Mouse (Mus musculus) neutrophil, adult 65 days (primary cell): Measurements from ENCODE around the gene Gpr119. TPM values are rescaled to one million over a fixed set of nuclear protein-coding genes. Genes with fewer than 3 reads are reported as not detected.

Experiments
- total RNA-seq: library from RNA; stranded (reverse); gene quantifications from 2 replicates; pipeline ENCODE4 v1.2.4, GENCODE M21; 2023

Gpr119 gene
- not detected in 2 replicates for total RNA-seq

DNA sequence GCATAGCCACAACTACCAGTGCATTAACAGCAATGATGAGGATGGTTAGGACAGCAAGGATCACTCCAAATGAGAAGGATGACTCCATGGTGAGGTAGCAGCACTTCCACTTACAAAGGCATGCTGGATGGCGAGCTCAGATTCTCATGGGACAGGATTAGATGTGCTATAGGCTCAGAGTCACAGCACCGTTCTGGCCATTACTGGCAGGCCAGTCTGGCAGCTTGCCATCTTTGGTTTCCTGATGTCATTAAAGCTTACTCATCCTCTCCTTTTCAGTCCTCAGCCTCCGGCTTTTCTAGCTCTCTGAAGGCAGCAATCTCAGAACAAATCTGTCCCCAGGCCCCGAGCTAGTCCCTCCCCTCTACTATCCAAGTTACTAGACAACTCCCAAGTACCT, at the start of gene Gpr119:
Gene Gpr119 (minus strand): TSS at position 308 of the 400 bp plus-strand sequence.

GRCm38 (mm10) chrX:48694864-48695371, 20.6 kb upstream of the Gpr119 start, which contains the start of gene Rbmx2:
Rbmx2 (plus strand) TSS chrX:48695004.

DNA sequence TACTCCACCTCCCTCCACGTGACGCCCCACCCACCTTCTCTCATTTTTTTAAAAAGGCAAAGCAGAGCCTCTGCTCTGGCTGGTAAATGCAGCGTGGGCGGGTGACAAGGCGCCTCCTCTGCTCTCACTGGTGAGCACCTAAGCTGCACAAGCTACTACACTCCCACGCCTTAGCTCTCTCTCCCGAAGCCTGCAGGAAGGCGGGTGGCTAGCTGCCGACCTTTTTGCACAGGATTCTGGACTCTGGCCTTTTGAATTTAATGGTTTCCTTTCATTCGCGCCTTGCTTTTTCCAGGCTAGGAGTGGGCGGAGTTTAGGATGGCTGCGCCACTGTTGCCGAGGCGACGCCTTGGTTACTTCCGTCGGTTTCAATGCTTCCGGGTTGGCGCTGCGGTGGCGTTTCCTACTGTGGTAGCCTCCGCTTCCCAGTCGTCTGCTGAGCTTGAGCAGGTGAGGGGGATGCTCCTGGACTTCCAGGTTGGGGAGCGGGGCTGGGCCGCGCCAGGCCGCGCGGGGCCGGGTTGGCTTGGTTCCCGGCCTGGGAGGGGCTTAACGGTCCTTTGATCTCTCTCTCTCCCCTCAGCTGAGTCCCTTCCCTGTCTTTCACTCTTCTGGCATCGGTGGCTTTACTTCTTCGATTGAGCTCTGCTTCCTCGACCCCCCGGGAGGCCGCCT, 50.8 kb downstream of the Gpr119 start, which contains the start of gene Slc25a14:
Gene Slc25a14 (plus strand): TSS at position 35 of the 675 bp plus-strand sequence.

Other genes with a start within 250 kb of the Gpr119 start
- gene Elf4, start 211.3 kb downstream of the Gpr119 start, total RNA-seq, result 87.5 and 93.0 TPM in 2 replicates
- gene Aifm1, start 160.9 kb downstream of the Gpr119 start, total RNA-seq, result 13.3 and 13.6 TPM in 2 replicates
- gene Rab33a, start 155.2 kb downstream of the Gpr119 start, total RNA-seq, result not detected in 2 replicates
- gene Zfp280c, start 80.0 kb downstream of the Gpr119 start, total RNA-seq, result 10.7 and 11.2 TPM in 2 replicates
- gene Slc25a14, start 51.1 kb downstream of the Gpr119 start, total RNA-seq, result 4.4 and 7.5 TPM in 2 replicates
- gene Rbmx2, start 20.5 kb upstream of the Gpr119 start, total RNA-seq, result 5.4 and 6.3 TPM in 2 replicates
- gene Gm595, start 203.2 kb upstream of the Gpr119 start, total RNA-seq, result not detected in 2 replicates